Mouse (Mus musculus): Measurements from ENCODE around the gene Idh3a. TPM values are rescaled to one million over a fixed set of nuclear protein-coding genes. Genes with fewer than 3 reads are reported as not detected.
"Not testable (repeated sequence)": the region's sequence is repeated elsewhere in the genome, so short reads cannot be mapped to it uniquely, and the experiment has no call there.

Idh3a gene
- polyA plus RNA-seq, 1 experiment from 2014 or later, result 376 TPM

- Histone ChIP-seq H3K27ac (replicated peaks) (no peak overlapping the region), H3K36me3 (no peaks in the 10 kb centered on the region), H3K9ac (no peak overlapping the region), H3K4me3 (no peak overlapping the region), H3K9me3 (no peaks in the 10 kb centered on the region), H3K4me2 (no peak overlapping the region), H3K4me1 (peaks cover 7% of the 10 kb centered on the region), H3K27me3 (replicated peaks) (peaks cover 19% of the 10 kb centered on the region)
- WGBS, result 67% methylated on average over 2 of the region's 2 CpGs
- no peak for ATAC-seq (ENCODE audit: extremely low read depth, insufficient number of reproducible peaks, low FRiP score, low TSS enrichment)
Measured at GRCm38 (mm10) chr9:54555044-54555443, 31.1 kb upstream of the Idh3a start.

GRCm38 (mm10) chr9:54558731-54559130, 27.4 kb upstream of the Idh3a start:
- H3K9me3 ChIP-seq, result no peaks in the 10 kb centered on the region
- peaks cover 19% of the 10 kb centered on the region for H3K27me3 ChIP-seq (replicated peaks)
- no peak overlapping the region for H3K4me3 ChIP-seq
- no peak overlapping the region for H3K4me2 ChIP-seq
- H3K4me1 ChIP-seq, result peaks cover 11% of the 10 kb centered on the region
- no peak overlapping the region for H3K9ac ChIP-seq
- H3K36me3 ChIP-seq, result no peaks in the 10 kb centered on the region
- H3K27ac ChIP-seq (replicated peaks), result no peak overlapping the region
- 72% methylated on average over 8 of the region's 8 CpGs for WGBS
- no peak for ATAC-seq (ENCODE audit: extremely low read depth, insufficient number of reproducible peaks, low FRiP score, low TSS enrichment)

- WGBS, result 2% methylated on average over 48 of the region's 54 CpGs
Measured at GRCm38 (mm10) chr9:54559771-54560471, 26.2 kb upstream of the Idh3a start, which contains the start of gene Cib2. Cib2 (minus strand) TSS chr9:54560218.

GRCm38 (mm10) chr9:54560831-54561601, 25.1 kb upstream of the Idh3a start:
- peaks cover 16% of the 10 kb centered on the region for H3K27me3 ChIP-seq (replicated peaks)
- no peak for ATAC-seq (ENCODE audit: extremely low read depth, insufficient number of reproducible peaks, low FRiP score, low TSS enrichment)
- H3K27ac ChIP-seq (replicated peaks), result no peak overlapping the region
- no peak overlapping the region for H3K4me2 ChIP-seq
- no peak overlapping the region for H3K9ac ChIP-seq
- H3K4me1 ChIP-seq, result peaks cover 11% of the 10 kb centered on the region
- H3K9me3 ChIP-seq, result no peaks in the 10 kb centered on the region
- WGBS, result 82% methylated on average over 8 of the region's 8 CpGs
- H3K36me3 ChIP-seq, result no peaks in the 10 kb centered on the region
- H3K4me3 ChIP-seq, result no peak overlapping the region

More at GRCm38 (mm10) chr9:54559771-54560471, 26.2 kb upstream of the Idh3a start, which contains the start of gene Cib2:
- peaks cover 16% of the 10 kb centered on the region for H3K27me3 ChIP-seq (replicated peaks)
- H3K9me3 ChIP-seq, result no peaks in the 10 kb centered on the region
- ATAC-seq (ENCODE audit: extremely low read depth, insufficient number of reproducible peaks, low FRiP score, low TSS enrichment), result peak; percentile 90
- peaks cover 11% of the 10 kb centered on the region for H3K4me1 ChIP-seq
- no peak within 1 kb of the TSS for H3K27ac ChIP-seq (replicated peaks)
- peak within 1 kb of the TSS; percentile 78 for H3K9ac ChIP-seq
- H3K4me3 ChIP-seq, result peak within 1 kb of the TSS; percentile 65
- peak within 1 kb of the TSS; percentile 95 for H3K4me2 ChIP-seq
- H3K36me3 ChIP-seq, result no peaks in the 10 kb centered on the region

- no peak overlapping the region for H3K9ac ChIP-seq
- no peaks in the 10 kb centered on the region for H3K9me3 ChIP-seq
- ATAC-seq (ENCODE audit: extremely low read depth, insufficient number of reproducible peaks, low FRiP score, low TSS enrichment), result no peak
- H3K4me2 ChIP-seq, result no peak overlapping the region
- no peak overlapping the region for H3K27ac ChIP-seq (replicated peaks)
- no peaks in the 10 kb centered on the region for H3K4me1 ChIP-seq
- no peak overlapping the region for H3K4me3 ChIP-seq
- WGBS, result 47% methylated on average over 4 of the region's 4 CpGs
- H3K27me3 ChIP-seq (replicated peaks), result no peaks in the 10 kb centered on the region
- H3K36me3 ChIP-seq, result no peaks in the 10 kb centered on the region
Measured at GRCm38 (mm10) chr9:54566958-54567357, 19.2 kb upstream of the Idh3a start.

GRCm38 (mm10) chr9:54568732-54569131, 17.4 kb upstream of the Idh3a start:
- no peak overlapping the region for H3K4me2 ChIP-seq
- no peak overlapping the region for H3K9ac ChIP-seq
- ATAC-seq (ENCODE audit: extremely low read depth, insufficient number of reproducible peaks, low FRiP score, low TSS enrichment), result no peak
- WGBS, result 33% methylated on average over 2 of the region's 2 CpGs
- H3K4me1 ChIP-seq, result no peaks in the 10 kb centered on the region
- no peaks in the 10 kb centered on the region for H3K27me3 ChIP-seq (replicated peaks)
- H3K27ac ChIP-seq (replicated peaks), result no peak overlapping the region
- H3K9me3 ChIP-seq, result no peaks in the 10 kb centered on the region
- H3K36me3 ChIP-seq, result no peaks in the 10 kb centered on the region
- H3K4me3 ChIP-seq, result no peak overlapping the region

- no peak overlapping the region for H3K4me3 ChIP-seq
- ATAC-seq (ENCODE audit: extremely low read depth, insufficient number of reproducible peaks, low FRiP score, low TSS enrichment), result no peak
- WGBS, result 69% methylated on average over 9 of the region's 9 CpGs
- H3K9me3 ChIP-seq, result no peaks in the 10 kb centered on the region
- H3K27ac ChIP-seq (replicated peaks), result no peak overlapping the region
- H3K4me2 ChIP-seq, result no peak overlapping the region
- H3K4me1 ChIP-seq, result no peaks in the 10 kb centered on the region
- no peak overlapping the region for H3K9ac ChIP-seq
- no peaks in the 10 kb centered on the region for H3K36me3 ChIP-seq
- no peaks in the 10 kb centered on the region for H3K27me3 ChIP-seq (replicated peaks)
Measured at GRCm38 (mm10) chr9:54571130-54571839, 14.8 kb upstream of the Idh3a start.

GRCm38 (mm10) chr9:54583712-54584111, 2.4 kb upstream of the Idh3a start:
- Histone ChIP-seq H3K4me3 (no peak overlapping the region), H3K4me2 (no peak overlapping the region), H3K9ac (no peak overlapping the region), H3K4me1 (peaks cover 21% of the 10 kb centered on the region), H3K27ac (replicated peaks) (no peak overlapping the region), H3K9me3 (no peaks in the 10 kb centered on the region), H3K27me3 (replicated peaks) (no peaks in the 10 kb centered on the region), H3K36me3 (peaks cover 2% of the 10 kb centered on the region)
- no peak for ATAC-seq (ENCODE audit: extremely low read depth, insufficient number of reproducible peaks, low FRiP score, low TSS enrichment)
- WGBS, result 14% methylated on average over 1 of the region's 1 CpGs

GRCm38 (mm10) chr9:54584127-54584526, 2.0 kb upstream of the Idh3a start:
- 67% methylated on average over 2 of the region's 2 CpGs for WGBS
- ATAC-seq (ENCODE audit: extremely low read depth, insufficient number of reproducible peaks, low FRiP score, low TSS enrichment), result not testable (repeated sequence)

GRCm38 (mm10) chr9:54585839-54586198, 315 bp upstream of the Idh3a start:
- Histone ChIP-seq H3K27ac (replicated peaks) (no peak overlapping the region), H3K4me2 (peak overlapping the region; percentile 72)
- no peak for ATAC-seq (ENCODE audit: extremely low read depth, insufficient number of reproducible peaks, low FRiP score, low TSS enrichment)

More at GRCm38 (mm10) chr9:54584127-54584526, 2.0 kb upstream of the Idh3a start:
- H3K4me1 ChIP-seq, result peaks cover 25% of the 10 kb centered on the region
- H3K27ac ChIP-seq (replicated peaks); H3K27me3 ChIP-seq (replicated peaks); H3K4me2 ChIP-seq; H3K9ac ChIP-seq; H3K4me3 ChIP-seq; H3K36me3 ChIP-seq; H3K9me3 ChIP-seq: not testable (repeated sequence)

GRCm38 (mm10) chr9:54587863-54588262, 1.7 kb downstream of the Idh3a start:
- peak overlapping the region; percentile 94 for H3K9ac ChIP-seq
- H3K27me3 ChIP-seq (replicated peaks), result no peaks in the 10 kb centered on the region
- H3K4me1 ChIP-seq, result peaks cover 28% of the 10 kb centered on the region
- no peaks in the 10 kb centered on the region for H3K9me3 ChIP-seq
- 51% methylated on average over 4 of the region's 4 CpGs for WGBS
- H3K4me3 ChIP-seq, result peak overlapping the region; percentile 83
- no peak for ATAC-seq (ENCODE audit: extremely low read depth, insufficient number of reproducible peaks, low FRiP score, low TSS enrichment)
- H3K27ac ChIP-seq (replicated peaks), result no peak overlapping the region; the same call in 1 of the 2 replicates
- peak overlapping the region; percentile 72 for H3K4me2 ChIP-seq
- H3K36me3 ChIP-seq, result peaks cover 41% of the 10 kb centered on the region

More at GRCm38 (mm10) chr9:54585839-54586198, 315 bp upstream of the Idh3a start:
- peaks cover 28% of the 10 kb centered on the region for H3K4me1 ChIP-seq
- peak overlapping the region; percentile 75 for H3K9ac ChIP-seq
- no peaks in the 10 kb centered on the region for H3K9me3 ChIP-seq
- no peaks in the 10 kb centered on the region for H3K27me3 ChIP-seq (replicated peaks)
- WGBS, result 30% methylated on average over 5 of the region's 5 CpGs
- peaks cover 22% of the 10 kb centered on the region for H3K36me3 ChIP-seq
- peak overlapping the region; percentile 83 for H3K4me3 ChIP-seq

Data from heart, embryonic 13.5 days (tissue).